Mouse (Mus musculus) spleen, adult 2 months (tissue): ENCODE results near the gene Ap2b1. TPM values are rescaled to one million over a fixed set of nuclear protein-coding genes. Genes with fewer than 3 reads are reported as not detected.
A peak's percentile ranks its signal among the peaks of the same experiment; 100 is the strongest.
"Not testable (repeated sequence)": the region's sequence is repeated elsewhere in the genome, so short reads cannot be mapped to it uniquely, and the experiment has no call there.

Experiments used
- DNase-seq, 2 experiments: peaks; one replicate each; pipeline versions ENCODE4 v3.0.0 to v3.0.0-alpha.2; 2012 to 2021; ENCODE audit warnings: low spot score in 2 of 2, low read depth in 1 of 2
- H3K27ac ChIP-seq: fragments of 200-500 bp; 2 replicates; pipeline ENCODE4 v1.5.1; 2012; ENCODE audit warnings: low read length, inconsistent platforms; ENCODE audit not compliant: insufficient read depth
- H3K27me3 ChIP-seq: fragments of 200-500 bp; 2 replicates; pipeline ENCODE4 v1.6.1; 2012; ENCODE audit warnings: mild to moderate bottlenecking, moderate library complexity, low read length, inconsistent platforms; ENCODE audit not compliant: control insufficient read depth, insufficient read depth
- H3K36me3 ChIP-seq: fragments of 200-500 bp; 2 replicates; pipeline ENCODE4 v1.6.1; 2012; ENCODE audit warnings: mild to moderate bottlenecking, low read length, inconsistent platforms; ENCODE audit not compliant: control insufficient read depth, insufficient read depth
- H3K4me1 ChIP-seq: fragments of 200-500 bp; 2 replicates; pipeline ENCODE4 v1.6.1; 2011; ENCODE audit warnings: inconsistent platforms; ENCODE audit not compliant: control insufficient read depth, insufficient read depth, insufficient read length
- H3K4me3 ChIP-seq: fragments of 200-500 bp; 2 replicates; pipeline ENCODE4 v1.5.1; 2011; ENCODE audit warnings: mild to moderate bottlenecking, inconsistent platforms; ENCODE audit not compliant: insufficient read depth, insufficient read length; ENCODE audit errors: extremely low read depth
- CTCF ChIP-seq: fragments of 200-500 bp; IDR thresholded peaks from 2 replicates; pipeline ENCODE4 v1.5.1; 2011; ENCODE audit warnings: mild to moderate bottlenecking, inconsistent platforms; ENCODE audit not compliant: insufficient read depth, insufficient read length, insufficient replicate concordance; ENCODE audit errors: extremely low read depth
- POLR2A ChIP-seq: fragments of 200-500 bp; IDR thresholded peaks from 2 replicates; pipeline ENCODE4 v1.6.1; 2011; ENCODE audit warnings: low read depth, low read length, inconsistent platforms
- whole genome bisulfite sequencing: fragments of 180-500 bp; shearing (Covaris S2); methylation state at CpG from one replicate; pipeline ENCODE4 v1.1.7; 2018; 5-methylcytosine and 5-hydroxymethylcytosine counted together
- polyA plus RNA-seq: library from polyadenylated mRNA; depleted of rRNA; stranded (reverse); fragments of >200 nt; gene quantifications from 2 replicates; pipeline ENCODE4 v1.2.3, GENCODE M21; 2012; rRNA removed

Gene Ap2b1
- polyA plus RNA-seq, result 25.6 and 26.1 TPM in 2 replicates

GRCm38 (mm10) chr11:83298225-83299195 is at the start of gene Ap2b1:
Ap2b1 (plus strand) TSS chr11:83299024.
- WGBS, result 3% methylated on average over 56 of the region's 56 CpGs
- Histone ChIP-seq H3K27me3 (no peaks in the 10 kb centered on the region), H3K4me1 (peaks cover 3% of the 10 kb centered on the region; the same call in 1 of the 2 replicates), H3K36me3 (peaks cover 2% of the 10 kb centered on the region; the same call in 1 of the 2 replicates), H3K4me3 (peak within 1 kb of the TSS; percentile 87), H3K27ac (peak within 1 kb of the TSS; percentile 94)
- TF ChIP-seq POLR2A, result peak; percentile 71
- TF ChIP-seq CTCF, result no peak
- DNase-seq, result peak; percentile 91 to 92

- H3K4me1 ChIP-seq, DNase-seq, H3K4me3 ChIP-seq, H3K27ac ChIP-seq, H3K27me3 ChIP-seq, H3K36me3 ChIP-seq: not testable (repeated sequence)
- WGBS, result 77% methylated on average over 5 of the region's 5 CpGs
These were observed 41.6 kb upstream of the Ap2b1 start for GRCm38 (mm10) chr11:83257211-83257610.

GRCm38 (mm10) chr11:83262673-83263072 is 36.2 kb upstream of the Ap2b1 start:
- WGBS, result 95% methylated on average over 1 of the region's 1 CpGs
- Histone ChIP-seq H3K4me1 (no peaks in the 10 kb centered on the region), H3K27me3 (no peaks in the 10 kb centered on the region), H3K27ac (no peak overlapping the region), H3K4me3 (no peak overlapping the region), H3K36me3 (peaks cover 6% of the 10 kb centered on the region; the same call in 1 of the 2 replicates)
- TF ChIP-seq POLR2A (no peak), CTCF (no peak)
- DNase-seq, result no peak

- no peaks in the 10 kb centered on the region for H3K4me1 ChIP-seq
- H3K27ac ChIP-seq, result no peak overlapping the region
- no peaks in the 10 kb centered on the region for H3K27me3 ChIP-seq
- peak in 1 of 2 experiments; percentile 19 for DNase-seq
- no peak overlapping the region for H3K4me3 ChIP-seq
- WGBS, result 63% methylated on average over 3 of the region's 3 CpGs
- no peak for TF ChIP-seq POLR2A
- TF ChIP-seq CTCF, result peak; percentile 15; the same call in 1 of the 2 replicates
- H3K36me3 ChIP-seq, result peaks cover 6% of the 10 kb centered on the region; the same call in 1 of the 2 replicates
These were observed 35.7 kb upstream of the Ap2b1 start for GRCm38 (mm10) chr11:83263146-83263545.

- 7% methylated on average over 6 of the region's 6 CpGs for WGBS
- no peaks in the 10 kb centered on the region for H3K27me3 ChIP-seq
- TF ChIP-seq POLR2A (no peak), CTCF (no peak)
- H3K36me3 ChIP-seq, result no peaks in the 10 kb centered on the region
- DNase-seq, result no peak
- H3K4me3 ChIP-seq, result peak overlapping the region; percentile 70
- H3K27ac ChIP-seq, result peak overlapping the region; percentile 84; the same call in 1 of the 2 replicates
- no peaks in the 10 kb centered on the region; the same call in 1 of the 2 replicates for H3K4me1 ChIP-seq
These were observed 28.0 kb upstream of the Ap2b1 start for GRCm38 (mm10) chr11:83270842-83271150.

GRCm38 (mm10) chr11:83271151-83271950 is 27.5 kb upstream of the Ap2b1 start:
- TF ChIP-seq CTCF (no peak), POLR2A (peak; percentile 44)
- no peaks in the 10 kb centered on the region for H3K27me3 ChIP-seq
- peak; percentile 75 to 79 for DNase-seq
- peak overlapping the region; percentile 70 for H3K4me3 ChIP-seq
- under 1% methylated on average over 26 of the region's 26 CpGs for WGBS
- H3K36me3 ChIP-seq, result no peaks in the 10 kb centered on the region
- peak overlapping the region; percentile 84 for H3K27ac ChIP-seq
- no peaks in the 10 kb centered on the region; the same call in 1 of the 2 replicates for H3K4me1 ChIP-seq
